Mouse (Mus musculus) liver, embryonic 13.5 days (tissue): ENCODE measurements at regions not wholly inside any gene's neighbourhood (a gene's known extent, or its start where the extent isn't known, plus 50 kb on each side); places are given as distances from the start of the nearest gene placed in this dataset.

Source experiments
- ATAC-seq: fragments of 200-750 bp; cut with Nextera tagmentation; 2 replicates; pipeline ENCODE4 v1.8.0; 2017; ENCODE audit warnings: low read depth, mild to moderate bottlenecking, moderate number of reproducible peaks, moderate library complexity
- DNase-seq: peaks from one replicate; pipeline ENCODE4 v3.0.0; 2022
- H3K27ac ChIP-seq: fragments of 300-500 bp; sonication (generic); 2 replicates; pipeline ENCODE4 v1.5.1; 2015; ENCODE audit warnings: moderate library complexity, mild to moderate bottlenecking, inconsistent platforms
- H3K27me3 ChIP-seq: fragments of 300-500 bp; sonication (generic); 2 replicates; pipeline ENCODE4 v1.6.1; 2015; ENCODE audit warnings: mild to moderate bottlenecking, inconsistent platforms
- H3K36me3 ChIP-seq: fragments of 300-500 bp; sonication (generic); 2 replicates; pipeline ENCODE4 v1.6.1; 2015; ENCODE audit warnings: mild to moderate bottlenecking, inconsistent platforms
- H3K4me1 ChIP-seq: fragments of 300-500 bp; sonication (generic); replicated peaks from 2 replicates; pipeline ENCODE4 v1.6.1; 2015; ENCODE audit warnings: inconsistent platforms
- H3K4me2 ChIP-seq: fragments of 300-500 bp; sonication (generic); 2 replicates; pipeline ENCODE4 v1.6.1; 2015; ENCODE audit warnings: inconsistent platforms, mild to moderate bottlenecking, moderate library complexity
- H3K4me3 ChIP-seq: fragments of 300-500 bp; sonication (generic); replicated peaks from 2 replicates; pipeline ENCODE4 v1.5.1; 2015; ENCODE audit warnings: mild to moderate bottlenecking, inconsistent platforms
- H3K9ac ChIP-seq: fragments of 300-500 bp; sonication (generic); 2 replicates; pipeline ENCODE4 v1.6.1; 2015; ENCODE audit warnings: mild to moderate bottlenecking, inconsistent platforms
- H3K9me3 ChIP-seq: fragments of 300-500 bp; sonication (generic); replicated peaks from 2 replicates; pipeline ENCODE4 v1.6.1; 2016; ENCODE audit warnings: inconsistent platforms
- WGBS: fragments of 180-500 bp; shearing (Covaris S2); methylation state at CpG from one replicate; pipeline ENCODE4 v1.1.7; 2015; ENCODE audit not compliant: insufficient replicate concordance; 5-methylcytosine and 5-hydroxymethylcytosine counted together

GRCm38 (mm10) chr11:111536040-111536836 lies 470.3 kb downstream of the Kcnj2 start:
- Histone ChIP-seq H3K4me1 (no peaks in the 10 kb centered on the region), H3K27ac (no peak overlapping the region), H3K36me3 (no peaks in the 10 kb centered on the region), H3K27me3 (no peaks in the 10 kb centered on the region), H3K9ac (no peak overlapping the region), H3K4me3 (no peak overlapping the region), H3K4me2 (no peak overlapping the region), H3K9me3 (no peaks in the 10 kb centered on the region)
- 48% methylated on average over 17 of the region's 17 CpGs for whole genome bisulfite sequencing
- peak; percentile 3 for DNase-seq
- ATAC-seq: no peak

GRCm38 (mm10) chr11:111537654-111538053 lies 471.7 kb downstream of the Kcnj2 start:
- 16% methylated on average over 3 of the region's 3 CpGs for WGBS
- no peaks in the 10 kb centered on the region for H3K9me3 ChIP-seq
- H3K4me2 ChIP-seq: no peak overlapping the region
- no peak overlapping the region for H3K9ac ChIP-seq
- no peaks in the 10 kb centered on the region for H3K4me1 ChIP-seq
- no peak for ATAC-seq
- DNase-seq: peak; percentile 6
- H3K4me3 ChIP-seq: no peak overlapping the region
- no peak overlapping the region for H3K27ac ChIP-seq
- H3K27me3 ChIP-seq: no peaks in the 10 kb centered on the region
- no peaks in the 10 kb centered on the region for H3K36me3 ChIP-seq

- H3K36me3 ChIP-seq: no peaks in the 10 kb centered on the region
- no peaks in the 10 kb centered on the region for H3K9me3 ChIP-seq
- no peak for DNase-seq
- ATAC-seq: no peak
- H3K27me3 ChIP-seq: no peaks in the 10 kb centered on the region
- WGBS: 55% methylated on average over 6 of the region's 6 CpGs
- no peak overlapping the region for H3K27ac ChIP-seq
- H3K4me2 ChIP-seq: no peak overlapping the region
- no peak overlapping the region for H3K4me3 ChIP-seq
- H3K4me1 ChIP-seq: no peaks in the 10 kb centered on the region
- no peak overlapping the region for H3K9ac ChIP-seq
Measured at GRCm38 (mm10) chr11:111539960-111540359, 474.0 kb downstream of the Kcnj2 start.

GRCm38 (mm10) chr11:111545291-111545690 lies 479.3 kb downstream of the Kcnj2 start:
- no peaks in the 10 kb centered on the region for H3K4me1 ChIP-seq
- no peak overlapping the region for H3K4me2 ChIP-seq
- H3K4me3 ChIP-seq: no peak overlapping the region
- no peak overlapping the region for H3K27ac ChIP-seq
- no peak for ATAC-seq
- H3K36me3 ChIP-seq: no peaks in the 10 kb centered on the region
- 55% methylated on average over 4 of the region's 4 CpGs for WGBS
- no peaks in the 10 kb centered on the region for H3K9me3 ChIP-seq
- DNase-seq: no peak
- H3K27me3 ChIP-seq: no peaks in the 10 kb centered on the region
- H3K9ac ChIP-seq: no peak overlapping the region

DNA sequence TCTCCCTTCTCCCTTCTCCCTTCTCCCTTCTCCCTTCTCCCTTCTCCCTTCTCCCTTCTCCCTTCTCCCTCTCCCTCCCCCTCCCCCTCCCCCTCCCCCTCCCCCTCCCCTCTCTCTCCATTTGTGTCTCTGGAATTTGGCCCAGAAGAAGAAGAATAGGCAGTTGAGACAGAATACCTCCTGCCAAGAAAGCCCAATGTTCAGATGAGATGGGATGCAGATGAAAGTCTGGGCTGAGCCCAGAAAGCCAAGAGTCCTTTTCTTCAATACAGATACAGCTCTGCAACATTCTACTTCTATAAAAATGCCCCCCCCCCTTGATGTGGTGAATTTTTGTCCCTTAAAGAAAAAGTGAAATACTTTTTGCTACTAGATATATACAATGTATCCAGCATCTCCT lies 489.2 kb downstream of the Kcnj2 start:
- Histone ChIP-seq H3K4me3 (no peak overlapping the region), H3K9ac (no peak overlapping the region), H3K4me1 (no peaks in the 10 kb centered on the region), H3K27ac (no peak overlapping the region), H3K4me2 (no peak overlapping the region), H3K9me3 (no peaks in the 10 kb centered on the region), H3K27me3 (no peaks in the 10 kb centered on the region), H3K36me3 (no peaks in the 10 kb centered on the region)
- DNase-seq: no peak
- no peak for ATAC-seq

GRCm38 (mm10) chr11:111555615-111556014 lies 489.7 kb downstream of the Kcnj2 start:
- Histone ChIP-seq H3K27me3 (no peaks in the 10 kb centered on the region), H3K36me3 (no peaks in the 10 kb centered on the region), H3K4me3 (no peak overlapping the region), H3K4me1 (no peaks in the 10 kb centered on the region), H3K4me2 (no peak overlapping the region), H3K27ac (no peak overlapping the region), H3K9ac (no peak overlapping the region), H3K9me3 (no peaks in the 10 kb centered on the region)
- ATAC-seq (no peak), DNase-seq (no peak)
- WGBS: 78% methylated on average over 6 of the region's 6 CpGs

GRCm38 (mm10) chr11:111558302-111559140 lies 492.6 kb downstream of the Kcnj2 start:
- DNase-seq (no peak), ATAC-seq (no peak)
- no peak overlapping the region for H3K9ac ChIP-seq
- WGBS: 62% methylated on average over 9 of the region's 9 CpGs
- no peak overlapping the region for H3K4me2 ChIP-seq
- H3K4me3 ChIP-seq: no peak overlapping the region
- H3K27ac ChIP-seq: no peak overlapping the region
- no peaks in the 10 kb centered on the region for H3K9me3 ChIP-seq
- no peaks in the 10 kb centered on the region for H3K36me3 ChIP-seq
- no peaks in the 10 kb centered on the region for H3K27me3 ChIP-seq
- H3K4me1 ChIP-seq: no peaks in the 10 kb centered on the region

DNA sequence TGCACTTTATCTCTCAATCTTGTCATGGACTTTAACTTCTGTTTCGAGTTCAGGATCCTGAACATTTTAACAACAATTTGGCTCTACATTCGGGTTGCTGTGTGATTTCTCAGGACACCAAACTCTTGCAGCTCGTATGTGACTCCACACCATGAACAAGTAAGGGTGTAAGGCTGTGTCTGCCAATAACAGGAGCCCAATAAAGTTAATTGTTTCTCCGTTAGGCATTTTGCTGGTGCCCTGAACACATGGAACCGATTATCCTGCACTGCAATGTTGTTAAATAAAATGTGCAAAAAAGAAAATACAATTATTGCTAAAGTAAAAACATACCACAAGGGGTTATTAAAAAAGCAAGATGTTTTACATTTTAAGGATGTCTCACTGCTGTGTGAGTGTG lies 497.2 kb downstream of the Kcnj2 start:
- H3K4me3 ChIP-seq: no peak overlapping the region
- ATAC-seq (no peak), DNase-seq (no peak)
- no peaks in the 10 kb centered on the region for H3K27me3 ChIP-seq
- no peak overlapping the region for H3K9ac ChIP-seq
- H3K36me3 ChIP-seq: no peaks in the 10 kb centered on the region
- H3K9me3 ChIP-seq: no peaks in the 10 kb centered on the region
- no peak overlapping the region for H3K4me2 ChIP-seq
- 51% methylated on average over 5 of the region's 5 CpGs for WGBS
- no peak overlapping the region for H3K27ac ChIP-seq
- H3K4me1 ChIP-seq: no peaks in the 10 kb centered on the region

- 75% methylated on average over 6 of the region's 6 CpGs for WGBS
- H3K9me3 ChIP-seq: no peaks in the 10 kb centered on the region
- H3K27ac ChIP-seq: no peak overlapping the region
- no peaks in the 10 kb centered on the region for H3K27me3 ChIP-seq
- H3K4me2 ChIP-seq: no peak overlapping the region
- no peak overlapping the region for H3K4me3 ChIP-seq
- H3K9ac ChIP-seq: no peak overlapping the region
- DNase-seq (no peak), ATAC-seq (no peak)
- no peaks in the 10 kb centered on the region for H3K36me3 ChIP-seq
- no peaks in the 10 kb centered on the region for H3K4me1 ChIP-seq
Measured at GRCm38 (mm10) chr11:111568041-111568440, 502.1 kb downstream of the Kcnj2 start.

GRCm38 (mm10) chr11:111568876-111569275 lies 502.9 kb downstream of the Kcnj2 start:
- no peaks in the 10 kb centered on the region for H3K4me1 ChIP-seq
- no peaks in the 10 kb centered on the region for H3K36me3 ChIP-seq
- no peak overlapping the region for H3K27ac ChIP-seq
- no peaks in the 10 kb centered on the region for H3K9me3 ChIP-seq
- DNase-seq (no peak), ATAC-seq (no peak)
- H3K27me3 ChIP-seq: no peaks in the 10 kb centered on the region
- H3K4me3 ChIP-seq: no peak overlapping the region
- WGBS: 63% methylated on average over 9 of the region's 9 CpGs
- no peak overlapping the region for H3K4me2 ChIP-seq
- no peak overlapping the region for H3K9ac ChIP-seq

- H3K4me1 ChIP-seq: no peaks in the 10 kb centered on the region
- H3K9me3 ChIP-seq: no peaks in the 10 kb centered on the region
- no peak overlapping the region for H3K27ac ChIP-seq
- H3K4me2 ChIP-seq: no peak overlapping the region
- no peak for DNase-seq
- no peak for ATAC-seq
- no peaks in the 10 kb centered on the region for H3K36me3 ChIP-seq
- no peaks in the 10 kb centered on the region for H3K27me3 ChIP-seq
- 24% methylated on average over 1 of the region's 1 CpGs for WGBS
- H3K9ac ChIP-seq: no peak overlapping the region
- no peak overlapping the region for H3K4me3 ChIP-seq
Measured at GRCm38 (mm10) chr11:111577883-111578282, 511.9 kb downstream of the Kcnj2 start.

GRCm38 (mm10) chr11:111582980-111583379 lies 517.0 kb downstream of the Kcnj2 start:
- H3K4me2 ChIP-seq: no peak overlapping the region
- DNase-seq: no peak
- WGBS: 65% methylated on average over 4 of the region's 4 CpGs

More at GRCm38 (mm10) chr11:111582980-111583379, 517.0 kb downstream of the Kcnj2 start:
- no peak overlapping the region for H3K4me3 ChIP-seq
- no peak overlapping the region for H3K27ac ChIP-seq
- H3K9me3 ChIP-seq: no peaks in the 10 kb centered on the region
- H3K4me1 ChIP-seq: no peaks in the 10 kb centered on the region
- H3K9ac ChIP-seq: no peak overlapping the region
- no peaks in the 10 kb centered on the region for H3K27me3 ChIP-seq
- no peaks in the 10 kb centered on the region for H3K36me3 ChIP-seq
- ATAC-seq: no peak
